Mouse (Mus musculus): ENCODE measurements at regions not wholly inside any gene's neighbourhood (a gene's known extent, or its start where the extent isn't known, plus 50 kb on each side); places are given as distances from the start of the nearest gene placed in this dataset.

DNA sequence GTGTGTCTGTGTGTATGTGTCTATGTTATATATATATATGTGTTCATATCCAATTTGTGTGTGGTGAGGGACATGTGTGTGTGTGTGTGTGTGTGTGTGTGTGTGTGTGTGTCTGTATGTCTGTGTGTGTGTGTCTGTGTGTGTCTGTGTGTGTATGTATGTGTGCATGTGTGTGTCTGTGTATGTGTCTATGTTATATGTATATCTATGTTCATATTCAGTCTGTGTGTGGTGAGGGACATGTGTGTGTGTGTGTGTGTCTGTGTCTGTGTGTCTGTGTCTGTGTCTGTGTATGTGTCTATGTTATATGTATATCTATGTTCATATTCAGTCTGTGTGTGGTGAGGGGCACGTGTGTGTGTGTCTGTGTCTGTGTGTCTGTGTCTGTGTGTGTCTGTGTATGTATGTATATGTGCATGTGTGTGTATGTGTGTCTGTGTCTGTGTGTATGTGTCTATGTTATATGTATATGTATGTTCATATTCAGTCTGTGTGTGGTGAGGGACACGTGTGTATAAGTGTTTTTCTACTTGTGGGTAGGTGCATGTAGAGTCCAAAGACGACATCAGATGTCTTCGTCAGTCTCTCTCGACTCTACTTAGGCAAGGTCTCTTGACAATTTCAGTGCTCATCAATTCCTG lies 370.5 kb upstream of the Slc7a11 start:
- DNase-seq (ENCODE audit: low read depth, low spot score), result no peak

DNA sequence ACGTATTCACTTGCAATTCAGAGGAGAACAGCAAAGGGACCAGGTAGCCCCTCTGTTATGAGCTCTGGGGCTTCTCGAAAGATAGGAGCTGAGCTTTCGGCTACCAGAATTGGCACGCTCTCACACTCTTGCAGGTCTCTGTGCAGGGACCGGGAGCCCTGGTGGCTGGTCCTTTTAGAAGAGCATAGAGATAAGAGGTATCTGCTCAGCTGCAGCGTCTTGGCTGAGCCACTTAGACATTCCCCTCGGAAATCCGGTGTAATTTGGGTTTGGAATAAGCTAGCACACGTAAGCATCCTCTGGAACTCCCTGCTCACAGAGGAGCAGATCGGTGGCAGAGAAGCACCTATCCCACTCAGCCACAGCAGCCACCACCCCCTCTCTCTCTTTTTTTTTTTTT lies 372.3 kb upstream of the Slc7a11 start:
- no peak for DNase-seq (ENCODE audit: low read depth, low spot score)

GRCm38 (mm10) chr3:50816479-50816878 lies 373.1 kb upstream of the Slc7a11 start:
- DNase-seq (ENCODE audit: low read depth, low spot score), result no peak

DNA sequence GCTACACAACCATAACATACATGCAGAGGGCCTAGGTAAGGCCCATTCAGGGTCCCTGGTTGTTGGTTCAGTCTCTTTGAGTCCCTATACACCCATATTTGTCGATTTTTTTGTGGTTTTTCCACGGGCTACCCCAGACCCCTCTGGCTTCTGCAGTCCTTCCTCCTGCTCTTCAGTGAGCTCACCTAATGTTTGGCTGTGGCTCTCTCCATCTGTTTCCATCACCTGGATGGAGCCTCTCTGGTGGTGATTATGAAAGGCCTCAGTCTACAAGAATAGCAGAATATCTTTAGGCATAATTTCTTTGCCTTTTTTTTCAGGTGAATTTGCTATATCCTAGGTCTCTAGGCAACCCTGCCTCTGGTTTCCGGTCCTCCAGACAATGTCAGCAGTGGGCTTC lies 373.9 kb upstream of the Slc7a11 start:
- DNase-seq (ENCODE audit: low read depth, low spot score), result no peak

- DNase-seq (ENCODE audit: low read depth, low spot score), result no peak
Measured at GRCm38 (mm10) chr3:50820776-50821175, 377.4 kb upstream of the Slc7a11 start.

- DNase-seq (ENCODE audit: low read depth, low spot score), result no peak
Measured at GRCm38 (mm10) chr3:50825534-50826423, 382.4 kb upstream of the Slc7a11 start.

- DNase-seq (ENCODE audit: low read depth, low spot score), result no peak
Measured at GRCm38 (mm10) chr3:50826424-50826819, 383.0 kb upstream of the Slc7a11 start.

- DNase-seq (ENCODE audit: low read depth, low spot score), result no peak
Measured at GRCm38 (mm10) chr3:50829211-50829610, 385.8 kb upstream of the Slc7a11 start.

- no peak for DNase-seq (ENCODE audit: low read depth, low spot score)
Measured at GRCm38 (mm10) chr3:50830446-50830845, 387.0 kb upstream of the Slc7a11 start.

GRCm38 (mm10) chr3:50830926-50831325 lies 387.5 kb upstream of the Slc7a11 start:
- no peak for DNase-seq (ENCODE audit: low read depth, low spot score)

DNA sequence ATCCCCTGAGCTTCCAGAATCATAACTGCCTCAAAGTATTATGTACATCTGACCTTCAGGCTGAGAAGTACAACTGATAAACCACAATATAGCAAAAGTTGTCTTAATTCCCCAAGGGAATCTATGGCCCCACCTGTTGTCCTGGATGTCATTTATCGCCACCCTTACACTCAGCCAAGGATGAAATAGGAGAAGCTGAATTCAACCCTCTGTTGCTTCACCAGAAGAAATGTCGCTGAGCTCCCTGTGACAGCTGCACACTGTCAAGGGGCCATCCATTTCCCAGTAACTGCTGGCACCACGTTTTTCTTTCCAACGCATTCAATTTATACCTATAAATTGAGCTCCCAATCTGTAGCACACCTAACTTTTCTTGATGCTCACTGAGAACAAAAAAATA lies 382.0 kb upstream of the Noct start:
- no peak for DNase-seq (ENCODE audit: low read depth, low spot score)

- DNase-seq (ENCODE audit: low read depth, low spot score), result no peak
Measured at GRCm38 (mm10) chr3:50844835-50845301, 379.4 kb upstream of the Noct start.

DNA sequence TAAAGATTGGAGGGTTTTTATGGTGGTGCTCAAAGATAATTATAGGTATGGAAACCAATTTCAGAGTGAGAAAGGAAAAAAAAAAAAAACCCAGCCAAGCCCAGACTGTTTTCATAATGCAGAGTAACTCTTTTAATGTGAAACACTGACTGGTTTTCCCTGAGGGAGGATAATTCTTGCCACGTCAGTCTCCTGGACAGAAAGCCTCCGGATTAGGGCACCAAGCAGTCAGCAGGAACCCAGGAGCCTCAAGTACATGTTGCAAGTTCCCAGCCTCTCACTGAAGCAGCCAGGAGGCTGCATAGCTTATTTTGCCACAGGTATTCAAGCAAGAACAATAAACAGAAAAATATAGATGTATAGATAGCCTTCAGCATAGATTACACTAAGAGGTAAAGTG lies 378.9 kb upstream of the Noct start:
- DNase-seq (ENCODE audit: low read depth, low spot score), result no peak

DNA sequence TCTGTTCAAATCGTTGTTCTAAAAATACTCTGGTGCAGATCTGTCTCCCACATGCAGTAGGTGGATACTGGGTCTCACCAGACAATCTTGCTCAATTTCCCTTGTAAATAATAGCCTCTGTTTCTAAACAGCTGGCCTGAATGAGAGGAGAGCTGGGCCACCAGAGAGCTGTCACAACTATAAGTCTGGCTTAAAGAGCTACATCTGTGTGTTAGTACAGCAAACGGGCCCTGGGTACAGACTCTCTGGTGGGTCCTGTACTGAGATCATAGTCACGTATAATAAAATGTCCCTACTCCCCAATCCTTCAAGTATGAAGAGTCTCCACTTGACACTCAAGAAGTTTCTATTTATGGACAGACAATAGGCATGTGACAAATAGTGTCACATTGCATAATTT lies 375.7 kb upstream of the Noct start:
- no peak for DNase-seq (ENCODE audit: low read depth, low spot score)

DNA sequence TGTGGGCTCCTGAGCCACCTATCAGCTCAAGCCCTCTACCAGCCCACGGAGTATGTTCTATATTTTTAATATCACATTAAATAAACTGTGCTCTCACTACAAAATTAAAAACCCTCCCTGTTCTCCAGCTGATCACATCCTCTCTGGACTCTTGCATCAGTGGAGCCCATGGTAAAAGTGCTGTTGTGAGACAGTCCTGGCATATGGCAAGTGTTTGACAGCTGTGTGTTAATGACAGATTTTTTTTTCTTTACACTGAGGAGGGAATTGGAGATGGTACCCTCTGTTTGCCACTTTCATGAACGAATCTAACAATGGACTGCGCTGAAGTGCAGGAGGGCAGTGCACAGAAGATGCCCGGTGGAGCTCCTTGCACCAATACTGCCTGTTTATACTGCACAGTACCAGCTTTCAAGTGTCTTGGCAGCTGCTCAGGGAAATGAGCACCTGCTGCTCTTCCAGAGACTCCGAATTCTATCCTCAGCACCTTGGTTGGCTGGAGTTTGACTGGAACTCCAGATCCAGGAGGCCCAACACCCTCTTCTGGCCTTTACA lies 373.1 kb upstream of the Noct start:
- no peak for DNase-seq (ENCODE audit: low read depth, low spot score)

GRCm38 (mm10) chr3:50867105-50867504 lies 357.1 kb upstream of the Noct start:
- DNase-seq (ENCODE audit: low read depth, low spot score), result no peak

- DNase-seq (ENCODE audit: low read depth, low spot score), result no peak
Measured at GRCm38 (mm10) chr3:50869211-50869610, 355.0 kb upstream of the Noct start.

- DNase-seq (ENCODE audit: low read depth, low spot score), result no peak
Measured at GRCm38 (mm10) chr3:50879050-50879449, 345.2 kb upstream of the Noct start.

- DNase-seq (ENCODE audit: low read depth, low spot score), result no peak
Measured at GRCm38 (mm10) chr3:50879595-50879994, 344.7 kb upstream of the Noct start.

DNA sequence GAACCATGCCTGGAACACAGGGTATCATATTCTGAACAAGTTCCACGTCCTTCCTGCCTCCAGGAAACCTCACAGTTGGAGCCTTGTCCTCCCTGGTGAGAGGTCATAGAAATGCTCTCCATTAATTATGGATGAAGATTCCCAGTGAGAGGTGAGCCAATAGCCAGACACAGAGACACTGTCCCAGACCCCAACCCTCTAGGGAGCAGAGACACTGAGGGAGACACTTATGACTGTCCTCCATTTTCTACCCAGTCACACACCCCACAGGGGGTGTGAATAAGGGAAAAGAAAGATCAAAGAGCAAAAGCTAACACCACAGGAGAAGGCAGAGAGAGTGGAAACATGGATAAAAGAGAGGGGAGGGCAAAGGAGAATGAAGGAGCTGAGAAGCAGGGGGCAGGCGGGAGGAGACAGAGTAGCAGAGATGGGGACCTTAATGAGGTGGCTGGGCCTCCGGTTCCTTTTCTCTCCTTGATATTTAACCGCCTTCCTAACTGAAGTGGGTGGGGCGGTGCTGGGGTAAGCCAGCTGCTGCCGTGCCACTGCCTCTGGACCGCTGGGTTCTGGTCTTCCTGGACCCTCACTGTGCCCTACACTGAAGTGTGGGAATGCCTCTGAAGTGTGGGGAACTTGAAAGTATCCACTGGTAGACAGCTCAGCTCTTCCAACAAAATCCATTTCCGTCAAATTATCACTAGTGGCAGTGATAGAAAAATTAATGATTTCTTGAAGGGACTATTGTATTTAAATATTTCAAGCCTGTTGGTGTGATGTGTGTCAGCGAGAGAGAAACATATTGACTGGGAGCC lies 342.6 kb upstream of the Noct start:
- DNase-seq (ENCODE audit: low read depth, low spot score), result no peak

GRCm38 (mm10) chr3:50882249-50882733 lies 342.0 kb upstream of the Noct start:
- no peak for DNase-seq (ENCODE audit: low read depth, low spot score)

DNA sequence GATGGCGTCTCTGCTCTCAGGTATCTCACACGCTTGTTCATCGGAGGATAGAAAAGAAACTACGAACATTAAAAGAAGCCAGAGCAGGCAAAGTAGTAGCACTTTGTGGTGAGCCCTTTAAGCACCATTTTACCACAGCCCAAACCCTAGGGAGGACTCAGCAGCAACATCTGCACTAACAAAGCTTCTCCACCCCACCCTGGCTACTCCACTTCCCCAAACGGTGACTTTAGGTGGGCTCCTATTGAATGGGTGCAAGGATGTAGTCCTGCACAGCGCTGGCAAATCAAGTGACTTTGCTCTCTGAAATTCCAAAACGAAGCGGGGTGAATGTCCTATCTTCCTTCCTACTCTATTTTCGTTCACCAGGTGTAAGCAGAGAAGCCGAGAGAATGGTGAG lies 337.9 kb upstream of the Noct start:
- no peak for DNase-seq (ENCODE audit: low read depth, low spot score)

Data from WW6 (cell line).